Mouse (Mus musculus): ENCODE results near the gene Zfp775. TPM values are rescaled to one million over a fixed set of nuclear protein-coding genes. Genes with fewer than 3 reads are reported as not detected.

Zfp775 gene
- polyA plus RNA-seq, 1 experiment from 2014 or later, result 11.1 TPM

DNA sequence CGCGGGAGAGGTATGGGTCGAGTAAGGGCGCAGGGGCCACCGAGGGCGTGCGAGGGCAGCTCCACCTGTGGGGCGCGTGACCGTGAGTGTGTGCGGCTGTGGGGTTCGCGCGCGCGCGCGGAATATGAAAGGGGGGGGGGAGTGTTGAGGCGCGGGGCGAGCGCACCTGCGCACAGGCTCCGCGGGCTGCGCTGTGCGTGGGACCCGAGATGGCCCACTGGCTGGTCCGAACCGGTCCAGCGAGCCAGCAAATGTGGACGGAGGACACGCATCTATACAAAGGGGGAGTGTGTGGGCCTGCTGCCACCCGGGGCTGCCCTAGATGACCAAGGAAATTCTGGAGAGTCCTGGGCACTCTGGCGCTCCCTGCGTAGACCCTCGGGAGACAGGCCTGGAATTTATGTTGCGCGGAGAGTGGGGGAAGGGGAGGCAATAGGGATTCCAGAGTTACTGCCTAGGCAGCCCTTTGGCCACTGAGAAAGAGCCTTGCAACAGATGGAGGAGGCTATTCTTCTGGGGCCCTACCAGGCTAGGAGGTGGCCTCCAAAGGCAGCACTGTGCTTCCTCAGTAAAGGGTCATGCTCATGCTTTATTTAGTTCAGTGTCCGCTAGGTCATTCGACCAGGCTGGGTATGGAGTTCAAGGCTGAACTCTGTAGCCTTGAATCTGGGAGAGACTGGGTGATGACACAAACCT is 7.7 kb upstream of the Zfp775 start:
- DNase-seq (ENCODE audit: extremely low spot score, low spot score), result no peak
- Histone ChIP-seq H3K4me3 (peak overlapping the region; percentile 87), H3K27me3 (ENCODE audit: poor library complexity, severe bottlenecking) (no peaks in the 10 kb centered on the region), H3K36me3 (replicated peaks) (peaks cover 42% of the 10 kb centered on the region), H3K4me1 (peaks cover 26% of the 10 kb centered on the region), H3K9me3 (peaks cover 30% of the 10 kb centered on the region), H3K27ac (peak overlapping the region; percentile 98)
- WGBS, result 1% methylated on average over 41 of the region's 41 CpGs

DNA sequence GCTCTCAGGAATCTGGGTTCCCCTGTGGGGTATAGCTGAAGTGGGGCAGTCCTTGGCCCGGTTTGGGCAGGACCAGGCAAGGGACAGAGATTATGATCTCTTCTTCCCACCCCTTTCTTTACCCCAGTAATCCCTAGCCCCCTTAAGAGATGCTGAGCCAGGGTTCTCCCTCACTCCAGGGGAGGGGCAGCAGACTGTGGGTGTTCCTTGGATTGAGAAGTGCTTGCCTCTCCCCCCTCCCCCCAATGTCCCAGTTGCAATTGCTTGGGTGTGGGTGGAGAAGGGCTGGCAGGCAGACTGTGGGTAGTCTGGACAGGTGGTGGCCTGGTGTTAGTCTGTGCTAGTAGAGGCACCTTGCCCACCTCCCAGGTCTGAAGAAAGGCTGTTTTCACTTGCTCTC is 6.6 kb upstream of the Zfp775 start:
- H3K36me3 ChIP-seq (replicated peaks), result peaks cover 53% of the 10 kb centered on the region
- WGBS, result 47% methylated on average over 1 of the region's 1 CpGs
- H3K27ac ChIP-seq, result peak overlapping the region; percentile 98
- H3K27me3 ChIP-seq (ENCODE audit: poor library complexity, severe bottlenecking), result no peaks in the 10 kb centered on the region
- no peak for DNase-seq (ENCODE audit: extremely low spot score, low spot score)
- H3K4me1 ChIP-seq, result peaks cover 24% of the 10 kb centered on the region
- H3K9me3 ChIP-seq, result peaks cover 30% of the 10 kb centered on the region
- H3K4me3 ChIP-seq, result peak overlapping the region; percentile 87

DNA sequence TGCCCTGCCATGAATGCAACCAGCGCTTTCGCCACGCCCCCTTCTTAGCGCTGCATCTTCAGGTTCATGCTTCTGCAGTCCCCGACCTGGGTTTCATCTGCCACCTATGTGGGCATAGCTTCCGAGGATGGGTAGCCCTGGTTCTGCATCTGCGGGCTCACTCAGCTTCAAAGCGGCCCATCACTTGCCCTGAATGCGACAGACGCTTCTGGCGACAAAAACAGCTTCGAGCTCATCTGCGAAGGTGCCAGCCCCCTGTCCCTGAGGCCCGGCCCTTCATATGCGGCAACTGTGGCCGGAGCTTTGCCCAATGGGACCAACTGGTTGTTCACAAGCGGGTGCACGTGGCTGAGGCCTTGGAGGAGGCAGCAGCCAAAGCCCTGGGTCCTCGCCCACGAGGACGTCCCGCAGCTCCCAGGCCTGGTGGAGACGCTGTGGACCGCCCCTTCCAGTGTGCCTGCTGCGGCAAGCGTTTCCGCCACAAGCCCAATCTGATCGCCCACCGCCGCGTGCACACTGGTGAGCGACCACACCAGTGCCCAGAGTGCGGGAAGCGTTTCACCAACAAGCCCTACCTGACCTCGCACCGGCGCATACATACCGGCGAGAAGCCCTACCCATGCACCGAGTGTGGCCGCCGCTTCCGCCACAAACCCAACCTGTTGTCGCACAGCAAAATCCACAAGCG is 5.2 kb upstream of the Zfp775 start:
- H3K4me1 ChIP-seq, result peaks cover 35% of the 10 kb centered on the region
- no peaks in the 10 kb centered on the region for H3K27me3 ChIP-seq (ENCODE audit: poor library complexity, severe bottlenecking)
- no peak for DNase-seq (ENCODE audit: extremely low spot score, low spot score)
- peaks cover 58% of the 10 kb centered on the region for H3K36me3 ChIP-seq (replicated peaks)
- H3K9me3 ChIP-seq, result peaks cover 30% of the 10 kb centered on the region
- WGBS, result 96% methylated on average over 45 of the region's 45 CpGs
- H3K4me3 ChIP-seq, result no peak overlapping the region
- H3K27ac ChIP-seq, result no peak overlapping the region

DNA sequence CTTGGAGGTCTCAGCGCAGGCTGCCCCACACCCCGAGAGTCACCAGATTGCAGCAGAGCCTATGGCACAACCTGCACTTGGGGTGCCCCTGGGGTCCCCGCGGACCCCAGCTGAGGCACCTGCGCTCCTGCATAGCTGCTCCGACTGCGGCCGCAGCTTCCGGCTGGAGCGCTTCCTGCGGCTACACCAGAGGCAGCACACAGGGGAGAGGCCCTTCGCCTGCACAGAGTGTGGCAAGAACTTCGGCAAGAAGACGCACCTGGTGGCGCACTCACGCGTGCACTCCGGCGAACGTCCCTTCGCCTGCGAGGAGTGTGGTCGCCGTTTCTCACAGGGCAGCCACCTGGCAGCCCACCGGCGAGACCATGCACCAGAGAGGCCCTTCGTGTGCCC is 4.6 kb upstream of the Zfp775 start:
- Histone ChIP-seq H3K36me3 (replicated peaks) (peaks cover 58% of the 10 kb centered on the region), H3K4me3 (no peak overlapping the region)
- 97% methylated on average over 27 of the region's 27 CpGs for WGBS

DNA sequence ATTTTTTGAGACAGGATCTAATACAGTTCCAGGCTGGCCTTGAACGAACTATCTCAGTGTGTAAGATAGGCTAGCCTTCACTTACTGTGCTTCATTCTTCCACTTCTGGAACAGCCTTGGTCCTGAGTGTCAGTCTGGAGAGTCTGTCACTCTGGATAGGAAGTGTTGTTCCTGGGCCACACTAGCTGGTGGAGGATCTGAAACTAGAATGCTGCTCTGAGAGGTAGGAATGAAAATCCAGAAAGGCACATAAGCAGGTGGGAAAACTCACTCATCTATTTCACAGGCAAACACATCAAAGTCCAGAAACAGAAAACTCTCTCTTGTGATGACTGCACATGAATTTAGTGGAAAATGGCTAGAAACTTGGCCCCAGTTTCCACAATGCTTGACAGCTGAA is 1.3 kb upstream of the Zfp775 start:
- 76% methylated on average over 1 of the region's 1 CpGs for WGBS
- Histone ChIP-seq H3K4me3 (no peak overlapping the region), H3K27me3 (ENCODE audit: poor library complexity, severe bottlenecking) (no peaks in the 10 kb centered on the region), H3K4me1 (peaks cover 26% of the 10 kb centered on the region), H3K9me3 (peaks cover 27% of the 10 kb centered on the region), H3K36me3 (replicated peaks) (peaks cover 64% of the 10 kb centered on the region), H3K27ac (0 out of 2 replicates have a peak overlapping the region, but pooled peaks have one; percentile 94)
- no peak for DNase-seq (ENCODE audit: extremely low spot score, low spot score)

More for the DNA sequence above, 4.6 kb upstream of the Zfp775 start:
- Histone ChIP-seq H3K27me3 (ENCODE audit: poor library complexity, severe bottlenecking) (no peaks in the 10 kb centered on the region), H3K27ac (no peak overlapping the region), H3K9me3 (peaks cover 30% of the 10 kb centered on the region), H3K4me1 (peaks cover 39% of the 10 kb centered on the region)
- DNase-seq (ENCODE audit: extremely low spot score, low spot score), result no peak

DNA sequence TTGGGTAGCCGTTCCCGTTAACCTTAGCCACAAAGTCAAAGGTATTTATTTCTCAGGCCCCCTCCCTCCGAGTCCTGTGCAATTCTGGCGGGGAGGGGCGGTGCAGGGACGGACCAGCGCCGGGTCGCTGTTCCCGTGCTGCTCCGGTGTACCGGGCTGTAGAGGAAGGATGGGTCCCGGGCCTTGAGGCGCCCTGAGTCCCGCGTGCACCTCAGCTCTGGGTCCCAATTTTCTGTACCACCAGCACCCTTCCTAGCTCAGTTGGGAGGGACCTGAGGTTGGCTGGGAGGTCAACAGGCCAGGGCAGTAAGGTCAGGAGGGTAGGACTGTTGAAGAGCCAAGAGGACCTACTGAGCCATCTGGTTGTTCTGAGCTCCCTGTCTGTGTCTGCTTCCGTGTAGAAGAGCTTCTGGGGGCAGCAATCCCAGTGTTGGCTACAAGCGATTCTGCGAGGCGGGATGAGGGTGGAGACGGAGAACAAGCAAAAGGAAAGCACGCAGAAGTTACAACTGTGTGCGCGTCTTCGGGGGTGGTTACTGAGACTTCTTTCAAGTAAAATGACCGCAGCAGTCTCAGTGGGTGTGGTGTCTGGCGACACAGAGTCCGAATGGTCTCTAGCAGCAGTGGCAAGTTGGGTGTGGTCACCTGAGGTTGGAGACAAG is 348 bp downstream of the Zfp775 start:
- Histone ChIP-seq H3K27ac (peak overlapping the region; percentile 94), H3K36me3 (replicated peaks) (peaks cover 47% of the 10 kb centered on the region), H3K9me3 (peaks cover 11% of the 10 kb centered on the region), H3K4me3 (peak overlapping the region; percentile 71), H3K27me3 (ENCODE audit: poor library complexity, severe bottlenecking) (no peaks in the 10 kb centered on the region), H3K4me1 (peaks cover 24% of the 10 kb centered on the region)
- no peak for DNase-seq (ENCODE audit: extremely low spot score, low spot score)
- 2% methylated on average over 28 of the region's 28 CpGs for WGBS

DNA sequence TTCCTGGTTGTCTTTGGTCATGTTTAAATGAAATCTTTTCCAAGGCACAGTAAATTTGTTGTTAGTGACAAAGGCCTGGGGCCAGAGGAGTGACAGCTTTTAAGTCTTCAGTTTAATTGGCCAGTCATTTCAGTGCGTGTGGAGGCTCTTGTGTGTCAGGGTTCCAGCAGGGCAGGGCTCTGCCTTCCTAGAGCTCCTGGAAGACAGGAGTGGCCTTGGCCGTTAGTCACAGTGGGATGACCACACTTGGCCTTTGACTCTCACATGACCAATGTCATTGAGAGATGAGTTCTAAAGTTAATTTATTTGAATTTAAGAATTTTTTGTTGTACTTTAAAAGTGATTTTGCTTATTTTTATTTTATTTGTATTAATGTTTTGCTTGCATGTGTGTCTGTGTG is 6.3 kb downstream of the Zfp775 start:
- H3K36me3 ChIP-seq (replicated peaks), result peaks cover 25% of the 10 kb centered on the region
- H3K4me1 ChIP-seq, result 0 out of 2 replicates have a peak, but pooled peaks cover 3% of the 10 kb centered on the region
- no peak overlapping the region for H3K27ac ChIP-seq
- WGBS, result 72% methylated on average over 2 of the region's 2 CpGs
- no peak overlapping the region for H3K4me3 ChIP-seq
- H3K27me3 ChIP-seq (ENCODE audit: poor library complexity, severe bottlenecking), result no peaks in the 10 kb centered on the region
- DNase-seq (ENCODE audit: extremely low spot score, low spot score), result no peak
- H3K9me3 ChIP-seq, result no peaks in the 10 kb centered on the region

DNA sequence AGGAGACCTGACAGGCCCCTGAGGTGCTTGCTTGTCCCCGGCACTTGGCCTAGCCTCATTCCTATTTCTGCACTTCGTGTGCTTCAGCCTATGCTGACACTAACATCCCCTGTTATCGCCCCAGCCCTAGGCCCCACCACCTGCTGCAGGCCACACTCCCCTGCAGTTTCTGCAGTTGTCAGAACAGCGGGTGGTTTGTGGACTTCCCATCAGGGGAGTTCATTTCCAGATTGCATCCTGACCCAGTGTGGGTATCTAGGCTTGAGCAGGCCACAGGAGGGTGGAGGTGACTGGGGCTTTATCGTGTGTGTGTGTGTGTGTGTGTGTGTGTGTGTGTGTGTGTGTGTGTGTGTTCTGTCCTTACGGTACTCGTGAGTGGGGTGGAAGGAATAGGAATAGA is 7.6 kb downstream of the Zfp775 start:
- 65% methylated on average over 7 of the region's 7 CpGs for WGBS
- DNase-seq (ENCODE audit: extremely low spot score, low spot score), result no peak
- Histone ChIP-seq H3K4me3 (no peak overlapping the region), H3K4me1 (0 out of 2 replicates have a peak, but pooled peaks cover 3% of the 10 kb centered on the region), H3K27ac (no peak overlapping the region), H3K36me3 (replicated peaks) (peaks cover 36% of the 10 kb centered on the region), H3K9me3 (no peaks in the 10 kb centered on the region), H3K27me3 (ENCODE audit: poor library complexity, severe bottlenecking) (no peaks in the 10 kb centered on the region)

DNA sequence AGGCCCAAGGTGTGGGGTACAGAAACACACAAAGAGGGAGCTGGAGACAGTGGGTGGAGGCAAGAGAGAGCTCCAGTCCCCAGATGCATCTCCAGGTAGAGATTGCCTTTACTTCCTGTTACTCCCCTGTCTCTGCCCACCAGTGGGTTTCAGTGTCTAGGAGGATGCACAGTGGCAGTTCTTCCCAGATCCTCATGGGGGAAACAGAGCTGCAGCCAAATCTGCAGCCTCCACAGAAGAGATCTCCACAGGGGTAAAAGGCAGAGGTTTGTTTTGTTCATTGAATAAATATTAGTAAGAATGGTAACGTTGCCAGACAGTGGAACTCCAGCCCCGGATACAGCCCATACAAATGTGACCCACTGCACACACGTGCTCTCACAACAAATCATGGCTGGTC is 8.8 kb downstream of the Zfp775 start:
- Histone ChIP-seq H3K27me3 (ENCODE audit: poor library complexity, severe bottlenecking) (no peaks in the 10 kb centered on the region), H3K4me3 (no peak overlapping the region), H3K36me3 (replicated peaks) (peaks cover 34% of the 10 kb centered on the region), H3K9me3 (no peaks in the 10 kb centered on the region), H3K27ac (no peak overlapping the region), H3K4me1 (0 out of 2 replicates have a peak, but pooled peaks cover 3% of the 10 kb centered on the region)
- no peak for DNase-seq (ENCODE audit: extremely low spot score, low spot score)
- WGBS, result 94% methylated on average over 3 of the region's 3 CpGs

DNA sequence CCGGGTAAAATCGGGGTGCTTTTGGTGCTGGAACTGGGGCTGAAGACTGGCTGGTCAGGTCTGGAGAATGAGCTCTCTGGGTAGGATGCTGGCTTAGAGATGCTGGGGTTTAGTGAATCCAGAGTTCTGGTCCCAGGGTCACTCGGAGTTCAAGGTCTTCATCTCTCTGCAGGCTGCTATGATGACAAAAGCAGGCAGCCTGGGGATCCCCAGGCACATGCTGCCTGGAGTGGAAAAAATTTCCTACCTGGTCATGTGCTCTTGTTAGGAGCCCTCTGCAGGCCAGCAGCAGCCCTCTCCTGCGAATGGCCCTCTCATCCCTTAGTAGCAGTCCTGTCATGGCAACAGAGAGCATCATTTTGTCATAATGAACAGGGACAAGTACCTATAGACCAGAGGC is 11.6 kb downstream of the Zfp775 start:
- no peak overlapping the region for H3K4me3 ChIP-seq
- no peaks in the 10 kb centered on the region for H3K9me3 ChIP-seq
- DNase-seq (ENCODE audit: extremely low spot score, low spot score), result no peak
- no peaks in the 10 kb centered on the region for H3K27me3 ChIP-seq (ENCODE audit: poor library complexity, severe bottlenecking)
- H3K4me1 ChIP-seq, result 0 out of 2 replicates have a peak, but pooled peaks cover 3% of the 10 kb centered on the region
- H3K36me3 ChIP-seq (replicated peaks), result peaks cover 43% of the 10 kb centered on the region
- WGBS, result 90% methylated on average over 4 of the region's 4 CpGs
- H3K27ac ChIP-seq, result no peak overlapping the region

DNA sequence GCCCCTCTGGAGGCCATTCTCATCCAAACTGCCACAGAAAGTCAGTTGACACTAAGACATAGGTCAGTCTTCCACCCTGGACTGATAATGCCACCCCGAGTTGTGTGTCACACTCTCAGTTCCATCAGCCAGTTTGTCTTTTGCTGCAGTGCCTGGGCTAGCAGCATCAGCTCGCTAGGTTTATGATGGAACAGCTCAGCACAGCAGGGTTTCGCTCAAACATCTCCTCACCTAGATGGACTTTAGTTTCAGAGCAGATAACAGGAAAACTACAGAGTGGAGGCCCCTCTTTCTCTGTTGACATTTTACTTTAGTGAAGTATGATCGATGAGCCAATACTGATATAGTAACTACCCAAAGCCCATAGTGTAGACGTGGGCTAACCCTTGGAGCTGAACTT is 12.9 kb downstream of the Zfp775 start:
- H3K9me3 ChIP-seq, result no peaks in the 10 kb centered on the region
- 96% methylated on average over 5 of the region's 5 CpGs for WGBS
- no peak for DNase-seq (ENCODE audit: extremely low spot score, low spot score)
- no peak overlapping the region for H3K4me3 ChIP-seq
- H3K36me3 ChIP-seq (replicated peaks), result peaks cover 53% of the 10 kb centered on the region
- no peaks in the 10 kb centered on the region for H3K4me1 ChIP-seq
- H3K27me3 ChIP-seq (ENCODE audit: poor library complexity, severe bottlenecking), result no peaks in the 10 kb centered on the region
- H3K27ac ChIP-seq, result no peak overlapping the region

DNA sequence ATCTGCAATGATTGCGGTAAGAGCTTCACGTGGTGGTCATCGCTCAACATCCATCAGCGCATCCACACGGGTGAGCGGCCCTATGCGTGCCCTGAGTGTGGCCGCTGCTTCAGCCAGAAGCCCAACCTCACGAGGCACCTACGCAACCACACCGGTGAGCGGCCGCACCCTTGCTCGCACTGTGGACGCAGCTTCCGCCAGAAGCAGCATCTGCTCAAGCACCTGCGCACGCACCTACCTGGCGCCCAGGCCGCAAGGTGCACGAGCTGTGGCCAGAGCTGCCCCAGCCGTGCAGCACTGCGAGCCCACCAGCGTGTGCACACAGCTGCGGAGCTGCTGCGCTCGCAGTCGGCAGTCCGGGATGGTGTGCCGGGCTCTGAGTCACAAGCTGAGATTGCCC is 18.2 kb downstream of the Zfp775 start:
- Histone ChIP-seq H3K9me3 (no peaks in the 10 kb centered on the region), H3K4me1 (no peaks in the 10 kb centered on the region), H3K27me3 (ENCODE audit: poor library complexity, severe bottlenecking) (peaks cover 2% of the 10 kb centered on the region), H3K27ac (no peak overlapping the region), H3K4me3 (no peak overlapping the region), H3K36me3 (replicated peaks) (peaks cover 45% of the 10 kb centered on the region)
- 95% methylated on average over 30 of the region's 30 CpGs for WGBS
- DNase-seq (ENCODE audit: extremely low spot score, low spot score), result no peak
